Mouse (Mus musculus): Measurements from ENCODE around the gene Ttc34. TPM values are rescaled to one million over a fixed set of nuclear protein-coding genes. Genes with fewer than 3 reads are reported as not detected.

Ttc34 gene
- polyA plus RNA-seq, 1 experiment = not detected

GRCm38 (mm10) chr4:154907833-154908232 lies 70.6 kb downstream of the Ttc34 start:
- TF ChIP-seq POLR2A (IDR thresholded peaks at IDR 0.05; ENCODE audit: low read depth, low read length) (no peak), CTCF (IDR thresholded peaks at IDR 0.05; ENCODE audit: borderline replicate concordance, insufficient read depth, low read length) (peak; percentile 78)
- no peak overlapping the region for H3K4me3 ChIP-seq (ENCODE audit: insufficient read depth, low read length)
- no peak overlapping the region for H3K27ac ChIP-seq (ENCODE audit: insufficient read depth, low read length)
- H3K4me1 ChIP-seq (ENCODE audit: control insufficient read depth, insufficient read depth, low read length) = no peaks in the 10 kb centered on the region; the same call in 1 of the 2 replicates

- Histone ChIP-seq H3K4me1 (ENCODE audit: control insufficient read depth, insufficient read depth, low read length) (no peaks in the 10 kb centered on the region; the same call in 1 of the 2 replicates), H3K27ac (ENCODE audit: insufficient read depth, low read length) (no peak overlapping the region), H3K4me3 (ENCODE audit: insufficient read depth, low read length) (no peak overlapping the region)
- TF ChIP-seq CTCF (IDR thresholded peaks at IDR 0.05; ENCODE audit: borderline replicate concordance, insufficient read depth, low read length) (no peak), POLR2A (IDR thresholded peaks at IDR 0.05; ENCODE audit: low read depth, low read length) (no peak)
These were observed 71.2 kb downstream of the Ttc34 start for GRCm38 (mm10) chr4:154908490-154908889.

- no peaks in the 10 kb centered on the region for H3K4me1 ChIP-seq (ENCODE audit: control insufficient read depth, insufficient read depth, low read length)
- H3K4me3 ChIP-seq (ENCODE audit: insufficient read depth, low read length) = no peak overlapping the region
- H3K27ac ChIP-seq (ENCODE audit: insufficient read depth, low read length) = no peak overlapping the region
- TF ChIP-seq CTCF (IDR thresholded peaks at IDR 0.05; ENCODE audit: borderline replicate concordance, insufficient read depth, low read length) = no peak
These were observed 73.6 kb downstream of the Ttc34 start for GRCm38 (mm10) chr4:154910606-154911522.

DNA sequence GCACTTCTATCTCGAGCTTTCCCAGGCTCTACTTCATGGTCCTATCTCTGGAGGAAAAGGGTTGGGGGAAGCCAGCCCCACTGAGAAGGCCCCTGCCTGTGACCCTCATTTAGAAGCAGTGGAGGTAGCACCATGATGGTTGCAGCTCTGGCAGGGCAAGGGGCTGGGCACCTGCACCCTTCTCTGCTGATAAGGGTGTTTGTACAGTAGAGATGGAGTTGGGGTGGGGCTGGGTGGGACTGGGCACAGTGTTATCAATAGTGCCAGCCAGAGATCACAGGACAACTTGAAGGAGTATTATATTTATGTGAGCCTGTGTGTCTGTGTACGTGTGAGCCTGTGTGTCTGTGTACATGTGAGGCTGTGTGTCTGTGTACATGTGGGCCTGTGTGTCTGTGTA lies 74.4 kb downstream of the Ttc34 start:
- Histone ChIP-seq H3K4me3 (ENCODE audit: insufficient read depth, low read length) (no peak overlapping the region), H3K27ac (ENCODE audit: insufficient read depth, low read length) (no peak overlapping the region), H3K4me1 (ENCODE audit: control insufficient read depth, insufficient read depth, low read length) (no peaks in the 10 kb centered on the region)
- TF ChIP-seq CTCF (IDR thresholded peaks at IDR 0.05; ENCODE audit: borderline replicate concordance, insufficient read depth, low read length) (no peak), POLR2A (IDR thresholded peaks at IDR 0.05; ENCODE audit: low read depth, low read length) (no peak)

GRCm38 (mm10) chr4:154913845-154914244 lies 76.6 kb downstream of the Ttc34 start:
- TF ChIP-seq CTCF (IDR thresholded peaks at IDR 0.05; ENCODE audit: borderline replicate concordance, insufficient read depth, low read length) (no peak), POLR2A (IDR thresholded peaks at IDR 0.05; ENCODE audit: low read depth, low read length) (no peak)
- Histone ChIP-seq H3K4me3 (ENCODE audit: insufficient read depth, low read length) (no peak overlapping the region), H3K27ac (ENCODE audit: insufficient read depth, low read length) (no peak overlapping the region)

DNA sequence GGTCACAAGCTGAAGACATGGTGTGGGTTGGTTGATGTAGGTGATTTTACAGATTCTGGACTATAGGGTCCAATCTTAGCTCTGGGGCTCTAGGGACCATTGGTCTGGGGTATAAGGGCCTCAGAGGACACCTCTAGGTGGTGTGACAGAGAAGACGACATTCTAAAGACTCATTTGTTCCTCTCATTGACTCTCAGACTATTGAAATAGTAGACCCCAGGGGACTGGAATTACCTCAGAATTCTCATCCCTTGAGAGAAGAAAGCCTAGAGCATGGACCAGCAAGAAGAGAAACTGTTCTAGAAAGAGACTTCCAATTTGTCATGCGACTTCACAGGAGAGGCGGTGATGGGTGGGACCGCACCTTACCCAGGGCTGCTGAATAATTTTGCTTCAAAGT lies 77.0 kb downstream of the Ttc34 start:
- H3K4me1 ChIP-seq (ENCODE audit: control insufficient read depth, insufficient read depth, low read length) = no peaks in the 10 kb centered on the region
- no peak overlapping the region for H3K4me3 ChIP-seq (ENCODE audit: insufficient read depth, low read length)
- TF ChIP-seq CTCF (IDR thresholded peaks at IDR 0.05; ENCODE audit: borderline replicate concordance, insufficient read depth, low read length) (no peak), POLR2A (IDR thresholded peaks at IDR 0.05; ENCODE audit: low read depth, low read length) (no peak)
- H3K27ac ChIP-seq (ENCODE audit: insufficient read depth, low read length) = no peak overlapping the region

More at GRCm38 (mm10) chr4:154913845-154914244, 76.6 kb downstream of the Ttc34 start:
- no peaks in the 10 kb centered on the region for H3K4me1 ChIP-seq (ENCODE audit: control insufficient read depth, insufficient read depth, low read length)

GRCm38 (mm10) chr4:154914707-154915106 lies 77.4 kb downstream of the Ttc34 start:
- H3K27ac ChIP-seq (ENCODE audit: insufficient read depth, low read length) = no peak overlapping the region
- no peak for TF ChIP-seq POLR2A (IDR thresholded peaks at IDR 0.05; ENCODE audit: low read depth, low read length)
- TF ChIP-seq CTCF (IDR thresholded peaks at IDR 0.05; ENCODE audit: borderline replicate concordance, insufficient read depth, low read length) = no peak
- no peak overlapping the region for H3K4me3 ChIP-seq (ENCODE audit: insufficient read depth, low read length)
- H3K4me1 ChIP-seq (ENCODE audit: control insufficient read depth, insufficient read depth, low read length) = no peaks in the 10 kb centered on the region

DNA sequence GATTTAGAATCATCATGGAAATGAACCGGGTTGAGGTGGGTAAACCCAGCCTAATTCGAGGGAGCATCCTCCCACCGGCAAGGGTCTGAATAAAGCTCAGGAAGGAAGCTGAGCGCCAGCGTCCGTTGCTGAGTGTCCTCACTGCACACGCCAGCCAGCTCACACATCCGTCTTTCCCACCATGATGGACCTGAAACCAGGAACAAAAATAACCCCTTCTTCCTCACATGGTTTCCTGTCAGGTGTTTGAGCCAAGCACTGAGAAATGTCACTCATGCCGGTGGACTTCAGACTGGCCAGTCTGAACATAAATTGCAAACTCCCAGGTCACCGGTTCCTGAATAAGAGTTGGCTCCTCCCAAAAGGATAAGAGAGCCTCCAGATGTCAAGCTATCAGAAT lies 78.0 kb downstream of the Ttc34 start:
- Histone ChIP-seq H3K4me1 (ENCODE audit: control insufficient read depth, insufficient read depth, low read length) (no peaks in the 10 kb centered on the region), H3K4me3 (ENCODE audit: insufficient read depth, low read length) (no peak overlapping the region), H3K27ac (ENCODE audit: insufficient read depth, low read length) (no peak overlapping the region)
- TF ChIP-seq POLR2A (IDR thresholded peaks at IDR 0.05; ENCODE audit: low read depth, low read length) (no peak), CTCF (IDR thresholded peaks at IDR 0.05; ENCODE audit: borderline replicate concordance, insufficient read depth, low read length) (no peak)

- H3K4me3 ChIP-seq (ENCODE audit: insufficient read depth, low read length) = no peak overlapping the region
- TF ChIP-seq CTCF (IDR thresholded peaks at IDR 0.05; ENCODE audit: borderline replicate concordance, insufficient read depth, low read length) (no peak), POLR2A (IDR thresholded peaks at IDR 0.05; ENCODE audit: low read depth, low read length) (no peak)
- H3K27ac ChIP-seq (ENCODE audit: insufficient read depth, low read length) = no peak overlapping the region
- no peaks in the 10 kb centered on the region for H3K4me1 ChIP-seq (ENCODE audit: control insufficient read depth, insufficient read depth, low read length)
These were observed 79.4 kb downstream of the Ttc34 start for GRCm38 (mm10) chr4:154916662-154917061.

Other genes with a start within 250 kb of the Ttc34 start
- 3.1 and 3.8 TPM in 2 replicates for gene Prdm16, start 200.6 kb upstream of the Ttc34 start, polyA plus RNA-seq (2011; ENCODE audit: insufficient read length, low read depth, missing spikeins)
- gene Actrt2, start 169.6 kb upstream of the Ttc34 start, polyA plus RNA-seq (2011; ENCODE audit: insufficient read length, low read depth, missing spikeins) = not detected in 2 replicates
- not detected in 2 replicates for gene Mmel1, start 32.1 kb downstream of the Ttc34 start, polyA plus RNA-seq (2011; ENCODE audit: insufficient read length, low read depth, missing spikeins)
- gene Fam213b, start 61.7 kb downstream of the Ttc34 start, polyA plus RNA-seq (2011; ENCODE audit: insufficient read length, low read depth, missing spikeins) = 13.2 and 13.7 TPM in 2 replicates
- gene Tnfrsf14, start 91.1 kb downstream of the Ttc34 start, polyA plus RNA-seq (2011; ENCODE audit: insufficient read length, low read depth, missing spikeins) = 4.8 and 17.6 TPM in 2 replicates
- gene Hes5, start 123.5 kb downstream of the Ttc34 start, polyA plus RNA-seq (2011; ENCODE audit: insufficient read length, low read depth, missing spikeins) = not detected in 2 replicates
- gene Pank4, start 126.7 kb downstream of the Ttc34 start, polyA plus RNA-seq (2011; ENCODE audit: insufficient read length, low read depth, missing spikeins) = 19.0 and 19.8 TPM in 2 replicates
- 0.12 and 0.23 TPM in 2 replicates for gene Plch2, start 219.3 kb downstream of the Ttc34 start, polyA plus RNA-seq (2011; ENCODE audit: insufficient read length, low read depth, missing spikeins)
- 5.1 and 6.3 TPM in 2 replicates for gene Pex10, start 229.6 kb downstream of the Ttc34 start, polyA plus RNA-seq (2011; ENCODE audit: insufficient read length, low read depth, missing spikeins)
- gene Rer1, start 248.9 kb downstream of the Ttc34 start, polyA plus RNA-seq (2011; ENCODE audit: insufficient read length, low read depth, missing spikeins) = 148 and 162 TPM in 2 replicates
- 3.9 and 5.0 TPM in 2 replicates for gene Morn1, start 249.1 kb downstream of the Ttc34 start, polyA plus RNA-seq (2011; ENCODE audit: insufficient read length, low read depth, missing spikeins)

Data from embryonic fibroblast, embryonic 13.5 days (primary cell).